20 mouse cellular contexts compared by ENCODE assay signal in the genomic region with DNA sequence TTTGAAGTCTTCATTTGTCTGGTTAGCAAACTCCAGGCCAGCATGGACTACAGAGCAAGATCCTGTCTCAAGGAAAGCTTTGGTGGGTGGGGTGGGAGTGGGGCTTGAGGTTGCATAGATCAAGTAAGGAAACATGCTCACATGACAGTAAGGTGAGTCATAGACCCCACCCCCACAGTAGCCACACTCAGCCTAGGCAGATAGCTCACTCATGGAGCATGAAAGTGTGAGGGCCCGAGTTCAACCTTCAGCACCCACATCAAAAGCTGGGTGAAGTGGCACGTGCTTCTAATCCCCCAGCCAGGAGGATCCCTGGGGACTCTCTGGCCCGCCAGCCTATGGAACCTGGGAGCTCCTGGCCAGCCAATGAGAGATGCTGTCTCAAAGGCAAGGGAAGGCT. TPM values are rescaled to one million over a fixed set of nuclear protein-coding genes. Genes with fewer than 3 reads are reported as not detected.
DNase-seq lines count a peak whose midpoint lies in the region; ATAC-seq and TF ChIP-seq lines count a peak whose summit lies in the region.
"Had no signal": no experiment of that assay in that cellular context is flagged by ENCODE, and none has a peak within 500 bp of the region (broad histone marks: within the 10 kb centered on the region; RNA-seq: fewer than 3 reads in every experiment).

No protein-coding gene starts in this region.

- TF ChIP-seq CTCF in MEL (IDR thresholded peaks at IDR 0.05 in 2 of 3, conservative IDR thresholded peaks at IDR 0.05 in 1 of 3; ENCODE audit: control insufficient read depth in 1 of 3, insufficient read depth in 1 of 3, low read depth in 2 of 3, low read length in 3 of 3, poor library complexity in 1 of 3, severe bottlenecking in 1 of 3): no peak

- no peak for TF ChIP-seq POLR2A in MEL (IDR thresholded peaks at IDR 0.05; ENCODE audit: control insufficient read depth in 1 of 2, insufficient read depth in 1 of 2, low read depth in 1 of 2, low read length in 2 of 2, poor library complexity in 1 of 2)

- no peaks in the 10 kb centered on the region for H3K27me3 ChIP-seq in MEL (ENCODE audit: control insufficient read depth in 1 of 2, insufficient read depth in 2 of 2, low read length in 2 of 2)
- no peaks in the 10 kb centered on the region for H3K27me3 ChIP-seq in limb, embryonic 10.5 days (ENCODE audit: low read depth, poor library complexity, severe bottlenecking)
- H3K27me3 ChIP-seq: embryonic facial prominence, embryonic 12.5 days; forebrain, embryonic 12.5 days; heart, embryonic 13.5 days; hindbrain, embryonic 15.5 days had no signal

- H3K4me3 ChIP-seq in MEL (ENCODE audit: control insufficient read depth in 1 of 2, insufficient read depth in 1 of 2, low read depth in 2 of 2, low read length in 2 of 2): no peak overlapping the region
- H3K4me3 ChIP-seq in macrophage (ENCODE audit: inconsistent target): no peak overlapping the region
- no peak overlapping the region for H3K4me3 ChIP-seq in limb, embryonic 10.5 days
- H3K4me3 ChIP-seq: embryonic facial prominence, embryonic 12.5 days; forebrain, embryonic 12.5 days; gastrocnemius, adult 2 months; heart, embryonic 13.5 days; hindbrain, embryonic 15.5 days had no signal

- H3K27ac ChIP-seq in MEL (ENCODE audit: control insufficient read depth, low read depth, low read length): no peak overlapping the region
- 0 out of 2 replicates have a peak overlapping the region, but pooled peaks have one; percentile 12 for H3K27ac ChIP-seq in macrophage
- H3K27ac ChIP-seq in limb, embryonic 10.5 days: no peak overlapping the region
- H3K27ac ChIP-seq: embryonic facial prominence, embryonic 12.5 days; forebrain, embryonic 12.5 days; gastrocnemius, adult 2 months; heart, embryonic 13.5 days; hindbrain, embryonic 15.5 days had no signal

- H3K79me2 ChIP-seq in MEL (ENCODE audit: control insufficient read depth, insufficient read depth, low read length, poor library complexity) (no peaks in the 10 kb centered on the region), macrophage (ENCODE audit: inconsistent target) (no peaks in the 10 kb centered on the region)

- no peaks in the 10 kb centered on the region; a peak in 1 of 4 replicates for H3K4me1 ChIP-seq in MEL (ENCODE audit: control insufficient read depth in 1 of 2, insufficient read depth in 2 of 2, low read length in 2 of 2)
- H3K4me1 ChIP-seq in limb, embryonic 10.5 days: peaks cover 11% of the 10 kb centered on the region; the same call in 1 of the 2 replicates
- H3K4me1 ChIP-seq: embryonic facial prominence, embryonic 12.5 days; forebrain, embryonic 12.5 days; heart, embryonic 13.5 days; hindbrain, embryonic 15.5 days had no signal

- no peak for TF ChIP-seq RAD21 in MEL (IDR thresholded peaks at IDR 0.05; ENCODE audit: low read depth, low read length)

- H3K9ac ChIP-seq in MEL (ENCODE audit: control insufficient read depth, low read depth, low read length, poor library complexity, severe bottlenecking): no peak overlapping the region
- H3K9ac ChIP-seq: embryonic facial prominence, embryonic 12.5 days; forebrain, embryonic 12.5 days; forebrain, postnatal 0 days; heart, embryonic 13.5 days; hindbrain, embryonic 15.5 days had no signal

- DNase-seq in 3T3-L1 (ENCODE audit: low read depth, low spot score) (peak; percentile 69), 416B (ENCODE audit: low read depth) (peak; percentile 60), MEL (ENCODE audit: low read depth, low spot score) (peak; percentile 19)
- DNase-seq in limb, embryonic 10.5 days (ENCODE audit: low spot score): no peak
- DNase-seq: adrenal gland, adult 8-10 months; cerebellum, adult 11 months; cerebellum, adult 8-10 months; cerebellum, postnatal 14 days; forebrain, postnatal 0 days; gastrocnemius, adult 2 months; gastrocnemius, postnatal 25 days; heart, postnatal 36 days; kidney, adult 11 months had no signal

- WGBS in macrophage (ENCODE audit: missing documents): 96% methylated on average over 3 of the region's 3 CpGs
- 87% methylated on average over 3 of the region's 3 CpGs for WGBS in limb, embryonic 10.5 days

- no peak for TF ChIP-seq EP300 in MEL (IDR thresholded peaks at IDR 0.05; ENCODE audit: low read depth in 1 of 2, low read length in 2 of 2)

- no peak for ATAC-seq in erythroblast, adult 5-6 weeks (replicated peaks; ENCODE audit: low FRiP score, poor library complexity, severe bottlenecking)
- ATAC-seq: forebrain, postnatal 0 days had no signal

- no peaks in the 10 kb centered on the region for H3K9me3 ChIP-seq in MEL (replicated peaks; ENCODE audit: insufficient read depth, low read length)
- H3K9me3 ChIP-seq in limb, embryonic 10.5 days (replicated peaks): no peaks in the 10 kb centered on the region
- H3K9me3 ChIP-seq: embryonic facial prominence, embryonic 12.5 days; forebrain, embryonic 12.5 days; heart, embryonic 13.5 days; hindbrain, embryonic 15.5 days had no signal

- no peaks in the 10 kb centered on the region; a peak in 1 of 4 replicates for H3K36me3 ChIP-seq in MEL (ENCODE audit: control insufficient read depth in 1 of 2, insufficient read depth in 2 of 2, low read length in 2 of 2)
- no peaks in the 10 kb centered on the region for H3K36me3 ChIP-seq in macrophage (ENCODE audit: inconsistent target)
- H3K36me3 ChIP-seq in limb, embryonic 10.5 days: peaks cover 83% of the 10 kb centered on the region

TF ChIP-seq in MEL, 35 proteins besides CTCF, POLR2A, EP300 and RAD21:
- TF ChIP-seq MXI1 (IDR thresholded peaks at IDR 0.05; ENCODE audit: low read depth, low read length) (no peak), MAFK (IDR thresholded peaks at IDR 0.05; ENCODE audit: borderline replicate concordance, low read depth, low read length) (no peak), GATA1 (IDR thresholded peaks at IDR 0.05; ENCODE audit: low read depth, low read length) (no peak), GABPA (IDR thresholded peaks at IDR 0.05; ENCODE audit: low read depth, low read length) (no peak), KAT2A (conservative IDR thresholded peaks at IDR 0.05; ENCODE audit: low read depth, low read length) (no peak), MAX (IDR thresholded peaks at IDR 0.05; ENCODE audit: low read length) (no peak), ZC3H11A (IDR thresholded peaks at IDR 0.05; ENCODE audit: low read depth, low read length) (no peak)

RNA-seq across cellular contexts. Expression of gene Def6, which starts 14.0 kb away (rescaled TPM):
- 110 and 121 TPM in 2 replicates for total RNA-seq in MEL (2012; rRNA removed)
- polyA plus RNA-seq in MEL (2012; ENCODE audit: insufficient read depth in 1 of 2, insufficient read length in 2 of 2, low read depth in 1 of 2, low replicate concordance in 2 of 2, missing spikeins in 1 of 2) (100 to 1,000 TPM in 1 of 2 experiments, not detected in 1; 154 TPM), macrophage (2018) (20.9 to 30.3 TPM (median 27.3 TPM) in 3 replicates)
- total RNA-seq in macrophage (2018; cell fraction: chromatin; rRNA removed): 10 to 100 TPM in 20 of 26 experiments, 1 to 10 TPM in 6; 4.6 to 41.8 (median 24.5) TPM
- total RNA-seq in macrophage (2018; cell fraction: cytosol; rRNA removed): 10 to 100 TPM; 12.0 to 36.5 (median 30.1) TPM
- total RNA-seq in macrophage (2018; cell fraction: nucleus; rRNA removed): 10 to 100 TPM in 24 of 26 experiments, 1 to 10 TPM in 2; 6.1 to 35.2 (median 23.3) TPM
- 7.5 and 12.9 TPM in 2 replicates for total RNA-seq in erythroblast, adult 5-6 weeks (2015; ENCODE audit: low replicate concordance)
- total RNA-seq in erythroblast, adult 5-6 weeks (2017; ENCODE audit: low replicate concordance): 21.9 and 28.0 TPM in 2 replicates
- polyA plus RNA-seq in limb, embryonic 10.5 days (2016; fragmentation: Nextera tagmentation; extraction: Ambion mirVana): 6.8 and 11.1 TPM in 2 replicates

RNA-seq across cellular contexts. Expression of gene Zfp523, which starts 16.6 kb away (rescaled TPM):
- 21.4 and 29.5 TPM in 2 replicates for total RNA-seq in MEL (2012; rRNA removed)
- polyA plus RNA-seq in MEL (2012; ENCODE audit: insufficient read depth in 1 of 2, insufficient read length in 2 of 2, low read depth in 1 of 2, low replicate concordance in 2 of 2, missing spikeins in 1 of 2) (10 to 100 TPM in 1 of 2 experiments, not detected in 1; 53.0 TPM), macrophage (2018) (7.5 to 11.9 TPM (median 11.7 TPM) in 3 replicates)
- total RNA-seq in macrophage (2018; cell fraction: chromatin; rRNA removed): 10 to 100 TPM; 22.5 to 60.9 (median 33.4) TPM
- total RNA-seq in macrophage (2018; cell fraction: cytosol; rRNA removed): 10 to 100 TPM in 2 of 26 experiments, 1 to 10 TPM in 24; 4.3 to 10.7 (median 7.5) TPM
- total RNA-seq in macrophage (2018; cell fraction: nucleus; rRNA removed): 10 to 100 TPM in 25 of 26 experiments, 1 to 10 TPM in 1; 9.6 to 56.5 (median 24.2) TPM
- 1.5 and 2.3 TPM in 2 replicates for total RNA-seq in erythroblast, adult 5-6 weeks (2015; ENCODE audit: low replicate concordance)
- 2.1 and 2.5 TPM in 2 replicates for total RNA-seq in erythroblast, adult 5-6 weeks (2017; ENCODE audit: low replicate concordance)
- polyA plus RNA-seq in limb, embryonic 10.5 days (2016; fragmentation: Nextera tagmentation; extraction: Ambion mirVana): 33.6 and 40.2 TPM in 2 replicates

RNA-seq across cellular contexts. Expression of gene Ppard, which starts 38.9 kb away (rescaled TPM):
- total RNA-seq in MEL (2012; rRNA removed): 3.4 and 3.5 TPM in 2 replicates
- polyA plus RNA-seq in MEL (2012; ENCODE audit: insufficient read depth in 1 of 2, insufficient read length in 2 of 2, low read depth in 1 of 2, low replicate concordance in 2 of 2, missing spikeins in 1 of 2): 10 to 100 TPM in 1 of 2 experiments, not detected in 1; 12.7 TPM
- total RNA-seq in macrophage (2018; cell fraction: chromatin; rRNA removed): 10 to 100 TPM; 12.0 to 77.1 (median 35.8) TPM
- total RNA-seq in macrophage (2018; cell fraction: cytosol; rRNA removed): 10 to 100 TPM; 14.4 to 32.5 (median 20.6) TPM
- 10 to 100 TPM; 16.5 to 68.6 (median 26.6) TPM for total RNA-seq in macrophage (2018; cell fraction: nucleus; rRNA removed)
- polyA plus RNA-seq in macrophage (2018): 10.6 to 23.1 TPM (median 20.3 TPM) in 3 replicates
- total RNA-seq in erythroblast, adult 5-6 weeks (2015; ENCODE audit: low replicate concordance): 0.21 and 0.77 TPM in 2 replicates
- total RNA-seq in erythroblast, adult 5-6 weeks (2017; ENCODE audit: low replicate concordance): 0.94 TPM in 1 of 2 replicates, not detected in the other
- 1.9 and 2.3 TPM in 2 replicates for polyA plus RNA-seq in limb, embryonic 10.5 days (2016; fragmentation: Nextera tagmentation; extraction: Ambion mirVana)

RNA-seq across cellular contexts. Expression of gene Scube3, which starts 51.6 kb away (rescaled TPM):
- total RNA-seq in MEL (2012; rRNA removed): 0.03 and 0.04 TPM in 2 replicates
- under 1 TPM in 1 of 2 experiments, not detected in 1; 0.03 TPM for polyA plus RNA-seq in MEL (2012; ENCODE audit: insufficient read depth in 1 of 2, insufficient read length in 2 of 2, low read depth in 1 of 2, low replicate concordance in 2 of 2, missing spikeins in 1 of 2)
- under 1 TPM in 3 of 26 experiments, not detected in 23; 0.17 to 0.86 (median 0.41) TPM for total RNA-seq in macrophage (2018; cell fraction: chromatin; rRNA removed)
- under 1 TPM in 16 of 26 experiments, not detected in 10; under 0.01 to 0.16 (median 0.05) TPM for total RNA-seq in macrophage (2018; cell fraction: cytosol; rRNA removed)
- total RNA-seq in macrophage (2018; cell fraction: nucleus; rRNA removed): 1 to 10 TPM in 1 of 26 experiments, under 1 TPM in 15, not detected in 10; 0.11 to 1.1 (median 0.27) TPM
- polyA plus RNA-seq in macrophage (2018): 0.04 TPM in 1 of 3 replicates, not detected in the others
- total RNA-seq in erythroblast, adult 5-6 weeks (2015; ENCODE audit: low replicate concordance): not detected in 2 replicates
- not detected in 2 replicates for total RNA-seq in erythroblast, adult 5-6 weeks (2017; ENCODE audit: low replicate concordance)
- polyA plus RNA-seq in limb, embryonic 10.5 days (2016; fragmentation: Nextera tagmentation; extraction: Ambion mirVana): 10.9 and 11.0 TPM in 2 replicates
- total RNA-seq: granulocyte monocyte progenitor cell, adult 5-6 weeks had no signal
